Mouse (Mus musculus): ENCODE results near the gene Gm29866. TPM values are rescaled to one million over a fixed set of nuclear protein-coding genes. Genes with fewer than 3 reads are reported as not detected.
"Not testable (repeated sequence)": the region's sequence is repeated elsewhere in the genome, so short reads cannot be mapped to it uniquely, and the experiment has no call there.

The Gm29866 gene
- polyA plus RNA-seq (2015; fragmentation: Nextera tagmentation; extraction: Ambion mirVana): not detected in 2 replicates

DNA sequence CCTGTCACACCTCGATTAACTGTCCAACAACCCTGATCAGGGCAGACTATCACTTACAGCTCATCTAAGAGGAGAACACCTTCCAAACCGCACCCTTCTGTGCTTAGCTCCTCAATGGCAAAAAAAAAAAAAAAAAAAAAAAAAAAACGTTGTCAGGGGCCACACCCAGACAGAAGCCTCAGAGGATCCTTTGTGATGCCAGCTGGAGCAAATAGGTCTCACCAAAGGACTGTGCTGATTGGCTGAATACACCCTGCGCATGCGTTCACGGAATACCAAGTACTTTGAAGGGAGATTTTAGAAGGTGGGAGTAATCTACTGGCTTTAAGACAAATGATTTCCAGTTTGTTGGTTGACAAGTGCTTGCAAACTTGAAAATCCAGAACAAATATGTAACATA lies at the start of gene Gm29866:
Gm29866 (minus strand) TSS at position 101 of the 400 bp plus-strand sequence.
- no CpG with 5 or more reads among the region's 6 CpGs for WGBS
- H3K9ac ChIP-seq (replicated peaks; ENCODE audit: low read depth, low read length); H3K27ac ChIP-seq (ENCODE audit: low read length); H3K9me3 ChIP-seq (ENCODE audit: control insufficient read depth, low read length); H3K36me3 ChIP-seq (ENCODE audit: control insufficient read depth, insufficient read depth); ATAC-seq; H3K4me3 ChIP-seq (replicated peaks; ENCODE audit: low read length); H3K27me3 ChIP-seq (replicated peaks; ENCODE audit: control insufficient read depth, insufficient read depth, low read length); H3K4me1 ChIP-seq (replicated peaks; ENCODE audit: control insufficient read depth, insufficient read depth, low read length); H3K4me2 ChIP-seq (ENCODE audit: low read length): not testable (repeated sequence)

Other genes starting within 250 kb of the Gm29866 start
- not detected in 2 replicates for gene Gm20909, start 170.9 kb upstream of the Gm29866 start, polyA plus RNA-seq (2015; fragmentation: Nextera tagmentation; extraction: Ambion mirVana)
- not detected in 2 replicates for gene Gm20865, start 247.9 kb upstream of the Gm29866 start, polyA plus RNA-seq (2015; fragmentation: Nextera tagmentation; extraction: Ambion mirVana)

All from forebrain, embryonic 16.5 days (tissue).